ENCODE assay signal across 11 mouse cellular contexts in genomic region chr13:110397750-110398149, GRCm38 (mm10). TPM values are rescaled to one million over a fixed set of nuclear protein-coding genes. Genes with fewer than 3 reads are reported as not detected.
A peak's percentile ranks its signal among the peaks of the same experiment; 100 is the strongest.
DNase-seq lines count a peak whose midpoint lies in the region; ATAC-seq and TF ChIP-seq lines count a peak whose summit lies in the region.
"Had no signal": no experiment of that assay in that cellular context is flagged by ENCODE, and none has a peak within 500 bp of the region (broad histone marks: within the 10 kb centered on the region; RNA-seq: fewer than 3 reads in every experiment).

No protein-coding gene starts in this region.

- 80% methylated on average over 8 of the region's 8 CpGs for WGBS in kidney, embryonic 16.5 days
- 84% methylated on average over 8 of the region's 8 CpGs for WGBS in forebrain, postnatal 0 days
- WGBS in liver, postnatal 0 days (ENCODE audit: insufficient replicate concordance) = 78% methylated on average over 8 of the region's 8 CpGs
- 94% methylated on average over 8 of the region's 8 CpGs for WGBS in neural tube, embryonic 14.5 days

- peak overlapping the region; percentile 54 for H3K27ac ChIP-seq in kidney, embryonic 16.5 days (ENCODE audit: low read length)
- no peak overlapping the region for H3K27ac ChIP-seq in forebrain, postnatal 0 days (ENCODE audit: low read depth, low read length)
- H3K27ac ChIP-seq in liver, postnatal 0 days (ENCODE audit: low read depth) = no peak overlapping the region
- no peak overlapping the region for H3K27ac ChIP-seq in neural tube, embryonic 14.5 days (ENCODE audit: low read depth, low read length)

- no peak for TF ChIP-seq CTCF in forebrain, postnatal 0 days (IDR thresholded peaks at IDR 0.05; ENCODE audit: low read depth)
- TF ChIP-seq CTCF in liver, postnatal 0 days (IDR thresholded peaks at IDR 0.05; ENCODE audit: low read depth) = no peak

- no peak for ATAC-seq in kidney, embryonic 16.5 days (ENCODE audit: low FRiP score, low TSS enrichment)
- no peak for ATAC-seq in forebrain, postnatal 0 days
- no peak for ATAC-seq in liver, postnatal 0 days
- ATAC-seq in neural tube, embryonic 14.5 days (ENCODE audit: low read depth) = no peak

- H3K4me2 ChIP-seq in kidney, embryonic 16.5 days (replicated peaks; ENCODE audit: low read depth, low read length) = peak overlapping the region; percentile 26
- H3K4me2 ChIP-seq in forebrain, postnatal 0 days (ENCODE audit: low read depth) = peak overlapping the region; percentile 99
- H3K4me2 ChIP-seq in liver, postnatal 0 days (ENCODE audit: low read depth, low read length) = 0 out of 2 replicates have a peak overlapping the region, but pooled peaks have one; percentile 18
- peak overlapping the region; percentile 31; the same call in 1 of the 2 replicates for H3K4me2 ChIP-seq in neural tube, embryonic 14.5 days (ENCODE audit: low read depth, low read length)

- peaks cover 34% of the 10 kb centered on the region for H3K36me3 ChIP-seq in kidney, embryonic 16.5 days (ENCODE audit: insufficient read depth, low read length)
- peaks cover 40% of the 10 kb centered on the region for H3K36me3 ChIP-seq in forebrain, postnatal 0 days (ENCODE audit: insufficient read depth)
- H3K36me3 ChIP-seq in liver, postnatal 0 days (replicated peaks; ENCODE audit: insufficient read depth, low read length) = peaks cover 32% of the 10 kb centered on the region
- peaks cover 23% of the 10 kb centered on the region; the same call in 1 of the 2 replicates for H3K36me3 ChIP-seq in neural tube, embryonic 14.5 days (ENCODE audit: control insufficient read depth, insufficient read depth, low read length)
- H3K36me3 ChIP-seq: G1E had no signal

- peaks cover 5% of the 10 kb centered on the region for H3K4me1 ChIP-seq in kidney, embryonic 16.5 days (ENCODE audit: insufficient read depth, low read length)
- H3K4me1 ChIP-seq in forebrain, postnatal 0 days (ENCODE audit: insufficient read depth) = no peaks in the 10 kb centered on the region
- no peaks in the 10 kb centered on the region for H3K4me1 ChIP-seq in liver, postnatal 0 days (ENCODE audit: insufficient read depth)
- 0 out of 2 replicates have a peak, but pooled peaks cover 6% of the 10 kb centered on the region for H3K4me1 ChIP-seq in neural tube, embryonic 14.5 days (ENCODE audit: control insufficient read depth, insufficient read depth, low read length)

- DNase-seq in kidney, adult 18-20 months = no peak
- no peak for DNase-seq in forebrain, postnatal 0 days
- DNase-seq in liver, postnatal 0 days = no peak
- no peak for DNase-seq in ovary, adult 18-20 months (ENCODE audit: low spot score)
- no peak for DNase-seq in frontal cortex, postnatal 14 days (ENCODE audit: low spot score in 2 of 2)
- no peak for DNase-seq in gastrocnemius, postnatal 4 days (ENCODE audit: low spot score in 2 of 2)
- DNase-seq: cerebellum, adult 9-10 months had no signal

- no peaks in the 10 kb centered on the region for H3K9me3 ChIP-seq in kidney, embryonic 16.5 days (ENCODE audit: low read length)
- H3K9me3 ChIP-seq in forebrain, postnatal 0 days (ENCODE audit: low read length) = no peaks in the 10 kb centered on the region
- no peaks in the 10 kb centered on the region for H3K9me3 ChIP-seq in liver, postnatal 0 days (ENCODE audit: low read length)
- no peaks in the 10 kb centered on the region for H3K9me3 ChIP-seq in neural tube, embryonic 14.5 days (ENCODE audit: control insufficient read depth, low read length)
- H3K9me3 ChIP-seq: megakaryocyte, embryonic 14.5 days had no signal

- TF ChIP-seq EP300 in liver, postnatal 0 days (IDR thresholded peaks at IDR 0.05; ENCODE audit: low read depth) = no peak

- peak overlapping the region; percentile 43 for H3K9ac ChIP-seq in kidney, embryonic 16.5 days (replicated peaks; ENCODE audit: low read length)
- no peak overlapping the region for H3K9ac ChIP-seq in forebrain, postnatal 0 days
- H3K9ac ChIP-seq in liver, postnatal 0 days (replicated peaks) = no peak overlapping the region
- no peak overlapping the region for H3K9ac ChIP-seq in neural tube, embryonic 14.5 days (replicated peaks; ENCODE audit: low read depth, low read length)

- H3K27me3 ChIP-seq in kidney, embryonic 16.5 days (ENCODE audit: insufficient read depth, low read length) = no peaks in the 10 kb centered on the region
- no peaks in the 10 kb centered on the region for H3K27me3 ChIP-seq in forebrain, postnatal 0 days (ENCODE audit: insufficient read depth, low read length)
- peaks cover 8% of the 10 kb centered on the region; the same call in 1 of the 2 replicates for H3K27me3 ChIP-seq in liver, postnatal 0 days (ENCODE audit: insufficient read depth, low read length)
- no peaks in the 10 kb centered on the region for H3K27me3 ChIP-seq in neural tube, embryonic 14.5 days (ENCODE audit: control insufficient read depth, insufficient read depth, low read length)

- peak overlapping the region; percentile 28 for H3K4me3 ChIP-seq in kidney, embryonic 16.5 days (ENCODE audit: low read length)
- H3K4me3 ChIP-seq in forebrain, postnatal 0 days (ENCODE audit: low read depth, low read length) = peak overlapping the region; percentile 85
- no peak overlapping the region; the same call in 1 of the 2 replicates for H3K4me3 ChIP-seq in liver, postnatal 0 days (ENCODE audit: low read depth, low read length)
- peak overlapping the region; percentile 12 for H3K4me3 ChIP-seq in neural tube, embryonic 14.5 days (ENCODE audit: low read depth, low read length)
- H3K4me3 ChIP-seq: megakaryocyte, embryonic 14.5 days had no signal

RNA-seq across cellular contexts. Expression of gene Plk2, which starts 2.9 kb away (rescaled TPM):
- polyA plus RNA-seq in kidney, embryonic 16.5 days (2015; fragmentation: Nextera tagmentation; extraction: Ambion mirVana) = 89.4 and 91.2 TPM in 2 replicates
- 257 and 310 TPM in 2 replicates for total RNA-seq in forebrain, postnatal 0 days (2014; rRNA removed)
- 217 and 222 TPM in 2 replicates for polyA plus RNA-seq in forebrain, postnatal 0 days (2015; fragmentation: Nextera tagmentation; extraction: Ambion mirVana)
- 8.4 and 9.6 TPM in 2 replicates for polyA plus RNA-seq in liver, postnatal 0 days (2015; fragmentation: Nextera tagmentation; extraction: Ambion mirVana)
- polyA plus RNA-seq in neural tube, embryonic 14.5 days (2014; fragmentation: Nextera tagmentation; extraction: Ambion mirVana) = 129 and 147 TPM in 2 replicates
- 10 to 100 TPM; 40.2 to 47.9 TPM for total RNA-seq in gastrocnemius, postnatal 4 days (2021)
- polyA plus RNA-seq: G1E had no signal

RNA-seq across cellular contexts. Expression of gene Gapt, which starts 40.8 kb away (rescaled TPM):
- 0.17 and 0.20 TPM in 2 replicates for polyA plus RNA-seq in kidney, embryonic 16.5 days (2015; fragmentation: Nextera tagmentation; extraction: Ambion mirVana)
- total RNA-seq in forebrain, postnatal 0 days (2014; rRNA removed) = 0.10 TPM in 1 of 2 replicates, not detected in the other
- polyA plus RNA-seq in forebrain, postnatal 0 days (2015; fragmentation: Nextera tagmentation; extraction: Ambion mirVana) = not detected in 2 replicates
- 3.5 and 3.6 TPM in 2 replicates for polyA plus RNA-seq in liver, postnatal 0 days (2015; fragmentation: Nextera tagmentation; extraction: Ambion mirVana)
- polyA plus RNA-seq in neural tube, embryonic 14.5 days (2014; fragmentation: Nextera tagmentation; extraction: Ambion mirVana) = not detected in 2 replicates
- under 1 TPM in 1 of 2 experiments, not detected in 1; 0.12 TPM for total RNA-seq in gastrocnemius, postnatal 4 days (2021)
- polyA plus RNA-seq: G1E had no signal

Comparison
In these comparisons a context has a peak if more than half of its experiments do, and no peak if none do; other contexts are left out.
1. H3K4me2 ChIP-seq: peak in every context shown above with its lines; median percentile 99 in forebrain, postnatal 0 days; 31 in neural tube, embryonic 14.5 days; 26 in kidney, embryonic 16.5 days; 18 in liver, postnatal 0 days.